Mouse (Mus musculus) megakaryocyte, embryonic 14.5 days (primary cell): ENCODE measurements around the gene Zdhhc14.

Source experiments
- FLI1 ChIP-seq: IDR thresholded peaks from 2 replicates; pipeline ENCODE4 v1.6.1; 2012; ENCODE audit warnings: low read length, inconsistent platforms, mixed read lengths
- GATA1 ChIP-seq: IDR thresholded peaks from 3 replicates; pipeline ENCODE4 v1.6.1; 2012; ENCODE audit warnings: mixed read lengths, low read length, inconsistent platforms, borderline replicate concordance

DNA sequence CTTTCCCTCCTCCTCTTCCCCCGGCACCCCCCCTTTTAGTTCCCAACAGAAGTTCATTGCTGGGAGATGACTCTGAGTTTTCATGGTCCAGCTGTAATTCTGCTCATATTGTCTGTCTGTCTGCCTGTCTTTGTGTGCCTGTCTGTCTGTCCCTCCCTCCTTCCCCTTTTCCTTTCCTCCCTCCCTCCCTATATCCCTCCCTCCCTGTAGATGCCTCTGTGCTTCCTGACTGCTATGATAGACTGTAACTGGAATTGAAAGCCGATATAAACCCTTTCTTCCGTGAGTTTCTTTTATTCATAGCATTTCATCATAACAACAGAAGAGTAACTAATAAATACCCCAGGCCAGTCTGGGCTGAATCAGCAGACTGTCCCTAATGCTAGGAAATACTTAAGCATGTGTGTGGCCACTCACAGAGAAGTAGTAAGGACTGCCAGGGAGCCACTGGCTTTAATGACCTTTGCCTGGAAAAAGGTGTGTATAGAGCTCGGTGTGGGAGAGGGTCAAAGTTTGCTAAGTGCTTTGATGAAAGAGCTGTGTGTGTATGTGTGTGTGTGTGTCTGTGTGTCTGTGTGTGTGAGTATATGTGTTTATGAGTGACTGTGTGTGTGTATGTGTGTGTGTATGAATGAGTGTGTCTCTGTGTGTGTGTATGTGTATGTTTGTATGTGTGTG is 117.7 kb downstream of the Zdhhc14 start:
- TF ChIP-seq GATA1 (no peak), FLI1 (no peak)
